Mouse (Mus musculus) forebrain, embryonic 12.5 days (tissue): ENCODE measurements at regions not wholly inside any gene's neighbourhood (a gene's known extent, or its start where the extent isn't known, plus 50 kb on each side); places are given as distances from the start of the nearest gene placed in this dataset.

ENCODE experiments used
- ATAC-seq: fragments of 200-750 bp; cut with Nextera tagmentation; 2 replicates; pipeline ENCODE4 v1.8.0; 2017; ENCODE audit warnings: moderate TSS enrichment; ENCODE audit not compliant: low FRiP score
- H3K27ac ChIP-seq: fragments of 300-500 bp; sonication (generic); 2 replicates; pipeline ENCODE4 v1.5.1; 2016; ENCODE audit warnings: mild to moderate bottlenecking
- H3K27me3 ChIP-seq: fragments of 300-500 bp; sonication (generic); 2 replicates; pipeline ENCODE4 v1.6.1; 2016; ENCODE audit warnings: mild to moderate bottlenecking
- H3K36me3 ChIP-seq: fragments of 300-500 bp; sonication (generic); replicated peaks from 2 replicates; pipeline ENCODE4 v1.6.1; 2016; ENCODE audit warnings: mild to moderate bottlenecking
- H3K4me1 ChIP-seq: fragments of 300-500 bp; sonication (generic); 2 replicates; pipeline ENCODE4 v1.6.1; 2016
- H3K4me2 ChIP-seq: fragments of 300-500 bp; sonication (generic); 2 replicates; pipeline ENCODE4 v1.6.1; 2016; ENCODE audit warnings: mild to moderate bottlenecking, moderate library complexity
- H3K4me3 ChIP-seq: fragments of 300-500 bp; sonication (generic); replicated peaks from 2 replicates; pipeline ENCODE4 v1.5.1; 2016; ENCODE audit warnings: mild to moderate bottlenecking
- H3K9ac ChIP-seq: fragments of 300-500 bp; sonication (generic); 2 replicates; pipeline ENCODE4 v1.6.1; 2016; ENCODE audit warnings: mild to moderate bottlenecking
- H3K9me3 ChIP-seq: fragments of 300-500 bp; sonication (generic); 2 replicates; pipeline ENCODE4 v1.6.1; 2016
- WGBS: fragments of 180-500 bp; shearing (Covaris S2); methylation state at CpG from one replicate; pipeline ENCODE4 v1.1.7; 2016; 5-methylcytosine and 5-hydroxymethylcytosine counted together

GRCm38 (mm10) chr7:31208237-31209054 lies 52.8 kb upstream of the Gramd1a start:
- Histone ChIP-seq H3K4me3 (peak overlapping the region; percentile 60), H3K9ac (peak overlapping the region; percentile 67), H3K4me1 (peaks cover 5% of the 10 kb centered on the region; the same call in 1 of the 2 replicates), H3K27ac (no peak overlapping the region), H3K9me3 (no peaks in the 10 kb centered on the region), H3K36me3 (peaks cover 6% of the 10 kb centered on the region; the same call in 1 of the 2 replicates), H3K4me2 (peak overlapping the region; percentile 64), H3K27me3 (no peaks in the 10 kb centered on the region)
- 36% methylated on average over 34 of the region's 34 CpGs for WGBS
- ATAC-seq = peak; percentile 90

GRCm38 (mm10) chr7:31207563-31208236 lies 52.0 kb upstream of the Gramd1a start:
- Histone ChIP-seq H3K9ac (no peak overlapping the region), H3K9me3 (no peaks in the 10 kb centered on the region), H3K36me3 (peaks cover 4% of the 10 kb centered on the region; the same call in 1 of the 2 replicates), H3K4me1 (peaks cover 5% of the 10 kb centered on the region; the same call in 1 of the 2 replicates), H3K27ac (no peak overlapping the region), H3K4me2 (peak overlapping the region; percentile 64; the same call in 1 of the 2 replicates), H3K27me3 (no peaks in the 10 kb centered on the region), H3K4me3 (peak overlapping the region; percentile 60)
- peak; percentile 64 for ATAC-seq
- 71% methylated on average over 13 of the region's 13 CpGs for WGBS
